Mouse (Mus musculus) ovary, adult 18-20 months (tissue): Measurements from ENCODE around the gene Gp5.

Experiments used
- DNase-seq: peaks from one replicate; pipeline ENCODE4 v3.0.0; 2022; ENCODE audit warnings: low spot score, mixed read lengths

The Gp5 gene

GRCm38 (mm10) chr16:30278406-30278805 lies 32.2 kb downstream of the Gp5 start:
- DNase-seq: no peak

- DNase-seq: no peak
Measured at GRCm38 (mm10) chr16:30275558-30276340, 34.8 kb downstream of the Gp5 start.

- DNase-seq: no peak
Measured at GRCm38 (mm10) chr16:30273065-30273464, 37.5 kb downstream of the Gp5 start.

DNA sequence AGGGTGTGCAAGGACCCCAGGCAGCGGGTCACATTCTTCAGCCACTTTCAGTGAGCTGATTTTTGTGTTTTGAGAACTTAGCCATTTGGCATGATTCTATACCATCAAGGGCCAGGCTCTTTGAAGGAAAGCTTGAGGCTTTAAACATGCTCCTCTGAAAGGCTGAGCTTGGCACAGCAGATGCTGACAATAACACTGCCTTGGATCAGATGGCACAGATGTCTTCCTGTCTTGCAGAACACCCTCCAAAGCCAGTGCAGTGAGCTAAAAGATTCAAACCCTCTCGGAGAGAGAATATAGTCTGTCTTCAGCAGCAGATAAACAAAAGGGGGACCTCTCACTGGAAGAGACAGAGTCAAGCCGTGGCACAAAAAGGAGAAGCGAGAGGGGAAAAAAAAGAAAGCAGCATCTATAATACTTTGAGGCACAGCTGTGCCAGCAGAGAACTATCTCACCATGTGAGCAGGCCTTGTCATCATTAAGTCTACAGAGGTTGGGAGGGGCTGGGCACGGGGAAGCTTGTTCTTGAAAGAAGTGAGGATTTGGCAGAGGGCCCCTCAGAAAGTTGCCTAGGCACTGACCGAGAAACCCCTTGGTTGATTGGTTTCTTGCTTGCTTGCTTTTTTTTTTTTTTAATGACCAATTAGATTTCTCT lies 38.5 kb downstream of the Gp5 start:
- DNase-seq: no peak

GRCm38 (mm10) chr16:30271223-30271761 lies 39.3 kb downstream of the Gp5 start:
- no peak for DNase-seq

- DNase-seq: no peak
Measured at GRCm38 (mm10) chr16:30267359-30267758, 43.2 kb downstream of the Gp5 start, which contains the start of gene Cpn2. Gene Cpn2 (minus strand): TSS chr16:30267499.

- no peak for DNase-seq
Measured at GRCm38 (mm10) chr16:30266561-30266960, 44.0 kb downstream of the Gp5 start.

DNA sequence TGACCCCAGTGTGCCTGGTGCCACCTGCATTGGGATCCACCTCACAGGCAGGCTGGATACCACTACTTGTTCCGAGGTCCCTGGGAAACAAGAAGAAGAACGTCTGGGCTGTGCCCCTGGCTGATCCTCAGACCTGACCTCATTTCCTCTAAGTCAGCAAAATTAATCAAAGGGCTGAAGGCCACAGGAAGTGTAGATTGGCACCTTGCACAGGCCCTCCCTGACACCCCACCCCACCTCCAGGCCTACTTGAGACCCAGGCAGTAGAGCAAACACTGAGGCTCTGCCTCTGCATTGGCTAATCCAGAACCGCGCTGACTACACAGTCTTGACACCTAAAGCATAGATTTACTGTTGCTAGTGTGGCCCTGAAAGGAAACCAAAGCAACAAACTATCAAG lies 45.0 kb downstream of the Gp5 start:
- DNase-seq: no peak

DNA sequence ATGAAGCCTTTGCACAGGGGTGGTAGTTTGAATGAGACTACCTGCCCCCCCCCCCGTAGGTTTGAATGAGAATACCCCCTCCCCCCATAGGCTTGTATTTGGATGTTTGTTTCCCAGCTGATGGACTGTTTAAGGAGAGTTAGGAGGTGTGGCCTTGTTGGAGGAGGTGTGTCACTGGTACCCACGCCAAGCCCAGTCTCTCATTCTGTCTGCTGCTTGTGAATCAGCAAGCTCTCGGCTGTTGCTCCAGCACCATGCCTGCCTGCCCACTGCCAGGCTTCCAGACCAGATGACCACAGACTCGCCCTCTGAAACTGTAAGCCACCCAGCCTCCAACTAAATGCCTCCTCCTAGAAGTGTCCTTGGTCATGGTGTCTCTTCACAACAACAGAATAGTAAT lies 47.4 kb downstream of the Gp5 start:
- no peak for DNase-seq

- DNase-seq: no peak
Measured at GRCm38 (mm10) chr16:30262664-30263063, 47.9 kb downstream of the Gp5 start.

DNA sequence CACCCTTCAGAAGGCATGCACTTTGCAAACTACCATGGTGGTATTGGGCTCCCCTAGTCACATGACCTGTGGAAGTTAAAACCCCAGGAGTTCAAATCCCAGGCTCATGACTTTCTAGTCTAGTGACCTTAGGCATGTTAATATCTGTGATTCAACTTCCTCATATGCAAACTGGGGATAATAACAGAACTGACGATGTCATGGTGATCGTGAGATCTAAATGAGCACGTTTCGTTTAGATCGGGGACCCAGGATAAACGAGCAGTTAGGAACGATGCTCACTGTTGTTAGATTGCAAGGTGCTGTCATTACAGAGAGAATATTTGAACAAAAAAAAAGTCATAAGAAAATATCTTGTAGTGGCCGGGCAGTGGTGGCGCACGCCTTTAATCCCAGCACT lies 48.4 kb downstream of the Gp5 start:
- DNase-seq: no peak

DNA sequence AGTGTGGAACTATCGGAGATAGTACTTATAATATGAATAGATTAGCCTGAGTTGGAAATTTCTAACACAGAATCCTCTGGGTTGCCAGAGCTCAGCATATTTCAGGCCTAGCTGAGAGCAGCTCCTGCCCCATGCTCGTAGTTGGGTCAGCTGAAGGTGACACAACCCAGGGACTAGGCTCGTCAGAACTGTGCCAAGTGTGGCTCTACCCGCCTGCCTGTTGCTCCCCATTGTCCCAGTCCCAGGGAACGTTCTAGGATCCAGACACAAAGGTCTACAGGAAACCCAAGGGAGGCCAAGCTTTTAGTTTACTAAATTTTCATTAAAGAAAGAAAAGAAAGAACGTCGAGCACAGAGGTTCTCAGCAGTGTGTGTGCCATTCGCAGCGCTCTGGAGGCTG lies 49.2 kb downstream of the Gp5 start:
- no peak for DNase-seq

- no peak for DNase-seq
Measured at GRCm38 (mm10) chr16:30260012-30260635, 50.5 kb downstream of the Gp5 start.

DNA sequence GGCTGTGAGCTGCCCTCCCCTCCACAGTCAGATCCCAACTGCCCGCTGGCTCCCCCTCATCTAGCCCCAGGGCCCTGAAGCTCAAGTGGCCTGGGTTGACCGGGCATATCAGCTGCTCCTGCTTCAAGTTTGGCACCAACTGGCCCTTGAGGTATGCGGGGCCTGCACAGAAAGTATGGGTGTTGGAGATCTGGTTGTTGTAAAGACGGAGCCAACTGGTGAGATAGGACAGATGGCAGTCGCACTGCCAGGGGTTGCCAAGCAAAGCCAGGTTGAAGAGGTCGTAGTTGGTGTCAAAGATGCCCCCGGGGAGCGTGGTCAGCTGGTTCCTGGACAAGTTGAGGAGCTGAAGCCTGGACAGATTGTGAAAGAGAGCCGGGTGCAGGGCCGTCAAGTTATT lies 51.1 kb downstream of the Gp5 start:
- no peak for DNase-seq

GRCm38 (mm10) chr16:30258441-30258840 lies 52.1 kb downstream of the Gp5 start:
- no peak for DNase-seq

DNA sequence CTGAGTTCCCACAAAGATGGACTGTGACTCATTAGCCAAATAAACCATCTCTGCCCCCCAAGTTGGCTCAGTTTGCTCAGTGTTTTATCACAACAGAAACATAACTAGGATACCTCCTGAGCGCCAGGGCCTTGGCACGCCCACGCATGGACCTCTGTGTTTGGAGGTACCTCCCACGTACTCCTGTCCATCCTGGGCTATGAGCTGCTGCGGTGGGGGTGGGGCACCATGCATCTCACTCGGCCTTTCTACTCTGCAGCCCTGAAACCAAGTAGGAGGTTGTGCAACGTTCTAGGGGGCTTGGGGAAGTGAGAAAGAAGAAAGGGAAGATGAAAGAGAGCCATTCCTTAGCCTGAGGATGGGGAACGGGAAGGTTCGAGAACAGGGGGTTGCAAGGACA lies 52.9 kb downstream of the Gp5 start:
- peak; percentile 40 for DNase-seq
